Mouse (Mus musculus) ES-E14 (cell line): ENCODE measurements around the gene Hs3st3a1.

ENCODE experiments used
- CHD2 ChIP-seq: IDR thresholded peaks from 2 replicates; pipeline ENCODE4 v1.6.1; 2014; ENCODE audit warnings: mild to moderate bottlenecking, low read depth, low read length, inconsistent platforms
- HCFC1 ChIP-seq: IDR thresholded peaks from 2 replicates; pipeline ENCODE4 v1.6.1; 2012; ENCODE audit warnings: low read length, inconsistent platforms, borderline replicate concordance; ENCODE audit not compliant: insufficient read depth
- MAFK ChIP-seq: IDR thresholded peaks from 2 replicates; pipeline ENCODE4 v1.6.1; 2014; ENCODE audit warnings: mild to moderate bottlenecking, low read depth, low read length, inconsistent platforms; ENCODE audit not compliant: insufficient read depth
- ZC3H11A ChIP-seq: IDR thresholded peaks from 2 replicates; pipeline ENCODE4 v1.6.1; 2012; ENCODE audit warnings: low read depth, mild to moderate bottlenecking, inconsistent platforms, low read length, borderline replicate concordance

- TF ChIP-seq ZC3H11A (no peak), HCFC1 (no peak), MAFK (no peak), CHD2 (no peak)
Measured at GRCm38 (mm10) chr11:64435546-64436411, 647 bp downstream of the Hs3st3a1 start.
